Mouse (Mus musculus): ENCODE measurements around the gene Arid5b.

- TF ChIP-seq POLR2A (IDR thresholded peaks at IDR 0.05; ENCODE audit: low read depth, low read length) = no peak
- TF ChIP-seq CTCF (IDR thresholded peaks at IDR 0.05; ENCODE audit: extremely low read depth, insufficient read depth, insufficient read length, insufficient replicate concordance) = no peak
Observed at GRCm38 (mm10) chr10:68120011-68120410, 158.5 kb downstream of the Arid5b start.
